Mouse (Mus musculus): ENCODE data around the gene Rnf167. TPM values are rescaled to one million over a fixed set of nuclear protein-coding genes. Genes with fewer than 3 reads are reported as not detected.

Rnf167 gene
- polyA plus RNA-seq, 1 experiment: 70.1 TPM

DNA sequence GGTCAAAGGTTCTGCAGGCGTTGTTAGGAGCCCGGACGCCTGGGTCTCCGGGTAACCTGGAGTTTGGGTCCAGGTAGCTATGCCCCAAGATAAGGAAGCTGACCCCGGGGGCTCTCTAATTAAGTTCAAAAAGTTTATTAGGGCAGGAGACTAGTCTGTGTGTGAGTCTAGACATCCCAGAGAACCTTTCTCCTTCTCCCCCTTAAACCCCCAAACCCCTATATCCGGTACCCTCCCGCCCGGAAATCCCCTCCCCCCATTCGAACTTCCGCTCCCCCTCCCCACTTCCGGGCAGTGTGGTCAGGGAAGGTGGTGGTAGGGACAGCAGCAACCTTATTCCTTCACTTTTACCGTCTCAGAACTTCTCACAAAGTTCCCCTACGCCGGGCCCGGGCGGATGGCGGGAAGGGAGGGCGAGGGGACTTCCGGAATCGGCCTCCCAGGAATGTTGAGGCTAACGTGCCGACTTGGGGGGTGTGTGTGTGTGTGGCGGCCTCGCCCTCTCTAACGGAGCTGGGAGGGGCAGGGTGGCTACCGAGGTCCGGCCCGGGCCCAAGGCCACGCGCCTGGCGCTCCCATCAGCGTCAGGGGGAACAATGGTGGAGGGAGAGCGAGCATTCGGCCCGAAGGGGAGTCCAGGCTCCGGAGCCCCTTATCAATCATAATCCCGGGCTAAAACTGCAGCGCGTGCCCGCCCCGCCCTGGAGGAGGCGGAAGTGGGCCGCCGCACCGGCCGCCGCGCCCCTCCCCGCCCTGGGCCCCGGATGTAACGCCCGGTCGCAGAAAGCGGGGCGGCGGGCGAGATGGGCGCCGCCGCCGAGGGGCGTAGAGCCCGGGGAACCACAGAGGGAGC lies 6.5 kb downstream of the Rnf167 start:
- TF ChIP-seq POLR2A (IDR thresholded peaks at IDR 0.05; ENCODE audit: borderline replicate concordance, low read depth, low read length) (peak; percentile 51; the same call in 1 of the 2 replicates), CTCF (IDR thresholded peaks at IDR 0.05; ENCODE audit: low read depth, low read length) (no peak)
- peaks cover 40% of the 10 kb centered on the region for H3K4me1 ChIP-seq (ENCODE audit: control insufficient read depth, insufficient read depth, low read length)
- H3K27ac ChIP-seq (ENCODE audit: insufficient read depth, low read depth, low read length): peak overlapping the region; percentile 99
- H3K4me3 ChIP-seq (ENCODE audit: insufficient read depth, low read length): peak overlapping the region; percentile 100

DNA sequence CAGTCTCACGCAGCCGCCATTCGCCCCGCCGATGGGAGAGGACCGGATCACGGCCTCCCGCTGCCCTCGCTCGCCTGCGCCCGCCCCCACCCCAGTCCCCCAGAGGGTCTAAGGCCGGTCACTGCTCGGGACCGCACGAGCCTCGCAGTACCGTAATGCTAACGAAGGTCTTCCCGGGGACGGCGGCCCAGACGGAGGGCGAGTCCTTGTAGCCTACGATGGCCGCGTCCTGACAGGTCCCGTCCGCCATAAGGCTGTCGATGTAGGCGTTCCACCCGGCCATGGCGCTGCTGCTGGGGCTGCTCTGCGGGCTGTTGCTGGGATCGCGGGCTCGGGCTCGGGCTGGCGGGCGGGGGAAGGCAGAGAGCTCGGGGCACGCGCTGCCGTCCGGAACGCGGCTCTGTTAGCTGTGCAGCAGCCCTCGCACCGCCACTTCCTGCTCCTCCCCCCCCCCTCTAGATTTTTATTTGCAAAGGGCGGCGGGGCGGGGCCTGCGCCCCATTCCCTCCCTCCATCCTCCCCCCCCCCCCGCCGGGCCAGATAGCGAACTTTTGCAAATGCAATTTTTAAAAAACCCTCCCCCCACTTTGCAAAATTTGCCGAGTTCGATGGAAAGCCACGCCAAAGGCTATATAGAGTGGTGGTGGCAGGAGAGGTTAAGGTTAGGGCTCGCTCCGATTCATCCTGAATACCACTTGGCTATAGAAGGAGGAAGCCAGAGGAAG lies 7.3 kb downstream of the Rnf167 start, which contains the start of gene Pfn1:
Gene Pfn1, minus strand, starts transcription at position 447 of the 725 bp plus-strand sequence.
- peak within 1 kb of the TSS; percentile 99 for H3K27ac ChIP-seq (ENCODE audit: insufficient read depth, low read depth, low read length)
- TF ChIP-seq POLR2A (IDR thresholded peaks at IDR 0.05; ENCODE audit: borderline replicate concordance, low read depth, low read length) (no peak; the same call in 1 of the 2 replicates), CTCF (IDR thresholded peaks at IDR 0.05; ENCODE audit: low read depth, low read length) (no peak)
- peak within 1 kb of the TSS; percentile 100 for H3K4me3 ChIP-seq (ENCODE audit: insufficient read depth, low read length)
- peaks cover 42% of the 10 kb centered on the region for H3K4me1 ChIP-seq (ENCODE audit: control insufficient read depth, insufficient read depth, low read length)

DNA sequence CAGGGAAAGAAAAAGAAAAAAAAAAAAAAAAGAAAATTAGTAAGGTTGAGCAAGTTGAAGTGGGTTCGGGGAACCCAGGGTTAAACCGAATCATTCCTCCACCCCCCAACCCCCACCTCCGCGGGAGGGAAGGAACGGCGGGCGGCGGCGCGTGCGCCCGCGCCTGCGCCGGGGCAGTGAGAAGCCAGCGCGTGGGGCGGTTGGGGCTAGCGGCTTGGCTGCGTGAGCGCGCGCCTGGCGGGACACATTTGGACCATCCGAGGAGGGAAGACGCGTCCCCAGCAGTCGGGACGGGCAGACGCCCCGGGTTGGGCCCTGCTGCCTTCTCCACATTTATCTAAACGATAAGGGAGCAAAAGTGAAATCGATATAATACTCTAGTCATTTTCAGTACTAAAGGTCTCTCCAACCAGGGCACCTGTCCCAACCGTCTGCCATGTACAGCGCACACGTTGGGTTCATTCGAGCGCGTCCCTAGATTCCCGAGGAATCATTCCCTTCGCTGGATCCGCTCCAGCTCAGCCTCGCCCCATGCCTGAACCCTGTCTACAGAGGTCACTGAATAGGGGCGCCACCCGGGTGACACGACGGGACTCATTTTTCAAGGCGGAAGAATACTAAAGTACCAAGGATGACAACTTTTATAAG lies 8.0 kb downstream of the Rnf167 start:
- H3K4me3 ChIP-seq (ENCODE audit: insufficient read depth, low read length): peak overlapping the region; percentile 84
- peak overlapping the region; percentile 97 for H3K27ac ChIP-seq (ENCODE audit: insufficient read depth, low read depth, low read length)
- peaks cover 40% of the 10 kb centered on the region for H3K4me1 ChIP-seq (ENCODE audit: control insufficient read depth, insufficient read depth, low read length)
- TF ChIP-seq POLR2A (IDR thresholded peaks at IDR 0.05; ENCODE audit: borderline replicate concordance, low read depth, low read length): no peak
- no peak for TF ChIP-seq CTCF (IDR thresholded peaks at IDR 0.05; ENCODE audit: low read depth, low read length)

DNA sequence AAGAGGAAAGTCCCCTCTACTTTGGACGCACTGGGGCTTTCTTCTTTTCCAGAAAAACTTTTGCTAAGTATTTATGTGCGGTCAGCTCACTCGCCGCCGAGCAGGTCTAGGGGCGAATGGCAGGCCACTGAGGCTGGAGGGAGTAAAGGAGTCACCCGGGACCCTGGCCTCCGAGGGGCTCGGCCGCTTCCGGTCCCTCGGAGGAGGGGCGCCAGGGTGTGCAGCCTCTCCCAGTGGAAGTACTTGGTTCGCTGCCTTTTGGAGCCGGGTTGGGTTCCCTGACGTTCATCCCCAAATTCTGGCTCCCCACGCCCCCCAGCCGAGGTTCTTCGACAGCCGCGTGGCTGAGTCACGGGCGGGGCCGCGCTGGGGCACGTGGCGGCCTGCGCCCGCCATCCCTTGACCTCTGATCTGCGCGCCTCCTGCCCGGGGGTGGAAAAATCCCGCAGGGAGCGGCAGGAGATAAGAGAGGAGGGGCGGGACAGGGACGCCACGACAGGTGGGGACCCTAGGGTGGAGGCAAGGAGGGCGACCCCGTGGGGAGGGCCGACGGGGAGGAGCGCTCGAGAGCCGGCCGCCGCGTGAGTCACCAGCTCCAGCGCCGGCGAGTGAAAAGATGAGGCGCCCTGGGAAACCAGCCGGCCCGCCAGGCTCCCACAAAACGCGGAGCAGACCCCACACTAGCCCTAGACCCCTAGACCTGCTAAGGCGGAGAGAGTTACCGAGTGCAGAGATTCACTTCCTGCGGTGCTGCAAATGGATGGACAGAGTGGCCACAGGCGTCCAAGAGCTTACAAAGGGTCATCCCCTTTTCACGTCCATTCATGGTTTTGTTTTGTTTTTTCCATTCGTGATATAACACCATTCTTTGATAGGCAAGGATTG lies 8.8 kb downstream of the Rnf167 start:
- H3K4me1 ChIP-seq (ENCODE audit: control insufficient read depth, insufficient read depth, low read length): peaks cover 35% of the 10 kb centered on the region
- H3K4me3 ChIP-seq (ENCODE audit: insufficient read depth, low read length): peak overlapping the region; percentile 84
- TF ChIP-seq POLR2A (IDR thresholded peaks at IDR 0.05; ENCODE audit: borderline replicate concordance, low read depth, low read length) (no peak), CTCF (IDR thresholded peaks at IDR 0.05; ENCODE audit: low read depth, low read length) (no peak)
- H3K27ac ChIP-seq (ENCODE audit: insufficient read depth, low read depth, low read length): peak overlapping the region; percentile 97

DNA sequence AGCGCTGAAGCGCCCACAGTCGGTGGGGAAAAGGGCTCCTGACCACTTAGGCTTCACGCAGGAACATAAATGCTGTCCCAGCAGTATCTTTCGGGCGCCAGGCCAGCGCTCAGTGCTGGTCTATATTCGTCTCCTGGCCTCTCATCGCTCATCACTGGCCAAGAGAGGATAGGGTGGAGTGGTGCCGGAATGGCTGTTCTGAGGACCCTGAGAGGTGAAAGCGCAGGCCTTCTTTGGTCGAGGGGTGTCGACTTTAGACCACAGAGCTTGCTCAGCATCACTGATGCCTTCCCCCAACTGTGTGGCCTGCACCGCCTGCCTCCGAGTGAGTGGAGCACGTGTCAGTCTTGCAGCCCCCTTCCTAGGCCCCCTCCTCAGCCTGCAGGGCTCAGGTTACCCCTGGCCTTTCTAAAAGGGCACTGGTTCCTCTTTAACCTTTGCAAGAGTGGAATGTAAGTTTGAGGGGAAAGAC lies 9.5 kb downstream of the Rnf167 start:
- TF ChIP-seq CTCF (IDR thresholded peaks at IDR 0.05; ENCODE audit: low read depth, low read length): no peak
- TF ChIP-seq POLR2A (IDR thresholded peaks at IDR 0.05; ENCODE audit: borderline replicate concordance, low read depth, low read length): no peak
- Histone ChIP-seq H3K27ac (ENCODE audit: insufficient read depth, low read depth, low read length) (peak overlapping the region; percentile 97), H3K4me1 (ENCODE audit: control insufficient read depth, insufficient read depth, low read length) (peaks cover 32% of the 10 kb centered on the region), H3K4me3 (ENCODE audit: insufficient read depth, low read length) (peak overlapping the region; percentile 84)

DNA sequence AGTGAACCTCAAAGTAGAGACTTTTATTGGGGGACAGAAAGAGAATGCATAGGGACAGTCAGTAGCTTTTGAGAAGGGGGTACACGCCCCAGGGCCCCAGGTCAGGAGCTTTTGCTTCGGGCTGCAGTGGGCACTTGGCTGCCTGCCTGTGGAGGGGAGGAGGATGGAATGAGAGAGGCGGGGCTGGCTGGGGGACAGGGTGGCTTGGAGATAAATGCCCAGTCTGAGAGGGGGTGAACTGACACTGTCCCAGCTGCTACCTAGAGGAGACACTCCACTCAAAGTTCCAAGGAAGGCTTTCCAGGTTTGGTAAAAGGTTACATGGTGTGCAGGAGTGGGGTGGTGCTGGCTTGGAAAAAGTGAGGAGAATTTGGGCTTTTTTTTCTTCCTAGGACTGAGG lies 9.9 kb downstream of the Rnf167 start, which contains the start of gene Eno3:
Gene Eno3, plus strand, starts transcription at position 239 of the 400 bp plus-strand sequence.
- peak within 1 kb of the TSS; percentile 84 for H3K4me3 ChIP-seq (ENCODE audit: insufficient read depth, low read length)
- TF ChIP-seq CTCF (IDR thresholded peaks at IDR 0.05; ENCODE audit: low read depth, low read length) (no peak), POLR2A (IDR thresholded peaks at IDR 0.05; ENCODE audit: borderline replicate concordance, low read depth, low read length) (no peak)
- peak within 1 kb of the TSS; percentile 97 for H3K27ac ChIP-seq (ENCODE audit: insufficient read depth, low read depth, low read length)
- H3K4me1 ChIP-seq (ENCODE audit: control insufficient read depth, insufficient read depth, low read length): peaks cover 32% of the 10 kb centered on the region

DNA sequence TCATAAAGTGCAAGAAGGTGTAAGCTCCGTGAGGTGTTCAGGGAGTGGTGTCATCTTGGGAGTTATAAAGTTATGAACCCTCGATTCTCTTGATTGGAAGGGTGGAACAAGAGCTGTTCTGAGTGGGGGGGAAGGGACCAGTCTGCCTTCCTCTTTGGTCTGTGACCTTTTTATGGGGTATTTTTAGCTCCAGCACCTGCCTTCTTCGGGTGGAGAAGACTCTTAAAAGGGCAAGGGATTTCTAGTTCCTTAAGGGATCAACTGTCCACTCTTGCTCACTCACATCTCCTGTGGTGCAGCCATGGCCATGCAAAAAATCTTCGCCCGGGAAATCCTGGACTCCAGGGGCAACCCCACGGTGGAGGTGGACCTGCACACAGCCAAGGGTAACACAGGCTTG lies 10.5 kb downstream of the Rnf167 start:
- H3K4me3 ChIP-seq (ENCODE audit: insufficient read depth, low read length): no peak overlapping the region
- peaks cover 33% of the 10 kb centered on the region for H3K4me1 ChIP-seq (ENCODE audit: control insufficient read depth, insufficient read depth, low read length)
- no peak for TF ChIP-seq CTCF (IDR thresholded peaks at IDR 0.05; ENCODE audit: low read depth, low read length)
- no peak for TF ChIP-seq POLR2A (IDR thresholded peaks at IDR 0.05; ENCODE audit: borderline replicate concordance, low read depth, low read length)
- H3K27ac ChIP-seq (ENCODE audit: insufficient read depth, low read depth, low read length): no peak overlapping the region

DNA sequence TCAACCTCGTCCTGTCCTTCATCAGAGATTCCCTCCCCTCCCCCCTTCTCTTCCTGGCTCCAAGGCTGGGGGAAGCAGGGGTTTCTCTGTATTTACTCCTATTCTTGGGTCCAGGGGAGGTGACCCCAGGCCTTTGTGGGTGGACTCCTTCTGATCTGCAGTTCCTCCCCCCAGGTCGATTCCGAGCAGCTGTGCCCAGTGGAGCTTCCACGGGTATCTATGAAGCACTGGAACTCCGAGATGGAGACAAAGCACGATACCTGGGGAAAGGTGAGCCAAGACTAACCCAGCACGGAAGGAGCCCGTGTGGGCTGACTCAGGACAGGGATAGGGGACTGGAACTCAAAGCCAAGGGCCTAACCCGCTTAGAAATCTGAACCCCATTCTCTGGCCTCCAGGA lies 11.0 kb downstream of the Rnf167 start:
- H3K4me1 ChIP-seq (ENCODE audit: control insufficient read depth, insufficient read depth, low read length): peaks cover 37% of the 10 kb centered on the region
- no peak overlapping the region for H3K27ac ChIP-seq (ENCODE audit: insufficient read depth, low read depth, low read length)

More for the DNA sequence above, 11.0 kb downstream of the Rnf167 start:
- no peak overlapping the region for H3K4me3 ChIP-seq (ENCODE audit: insufficient read depth, low read length)
- TF ChIP-seq CTCF (IDR thresholded peaks at IDR 0.05; ENCODE audit: low read depth, low read length) (no peak), POLR2A (IDR thresholded peaks at IDR 0.05; ENCODE audit: borderline replicate concordance, low read depth, low read length) (no peak)
